Mouse (Mus musculus) neural tube, embryonic 14.5 days (tissue): Measurements from ENCODE around the gene Gtf2a1. TPM values are rescaled to one million over a fixed set of nuclear protein-coding genes. Genes with fewer than 3 reads are reported as not detected.

Experiments
- polyA plus RNA-seq: library from polyadenylated mRNA; unstranded; fragments of >200 nt; fragmentation: Nextera tagmentation; extraction: Ambion mirVana; gene quantifications from 2 replicates; pipeline ENCODE4 v1.2.1, GENCODE M21; 2014

Gene Gtf2a1
- polyA plus RNA-seq, 1 experiment from 2014 or later, result 53.8 TPM

Other genes with a start within 250 kb of the Gtf2a1 start
- gene Cep128, start 206.1 kb downstream of the Gtf2a1 start, polyA plus RNA-seq, result 3.6 and 4.0 TPM in 2 replicates
- gene Tshr, start 205.9 kb downstream of the Gtf2a1 start, polyA plus RNA-seq, result 0.59 and 0.91 TPM in 2 replicates
- 7.2 and 11.6 TPM in 2 replicates for gene Ston2, start 197.9 kb upstream of the Gtf2a1 start, polyA plus RNA-seq